Mouse (Mus musculus): ENCODE measurements around the gene Hoxa5. TPM values are rescaled to one million over a fixed set of nuclear protein-coding genes. Genes with fewer than 3 reads are reported as not detected.

Hoxa5 gene
- polyA plus RNA-seq, 1 experiment from 2014 or later: 21.4 TPM

GRCm38 (mm10) chr6:52152226-52153193, 51.9 kb downstream of the Hoxa5 start:
- H3K27me3 ChIP-seq: no peaks in the 10 kb centered on the region
- no peak for TF ChIP-seq CTCF (IDR thresholded peaks at IDR 0.05)
- no peak for DNase-seq (ENCODE audit: low read depth, low spot score)
- in situ Hi-C loops (cut with MboI; ENCODE audit: low pct_unique_long_range_greater_than_20kb): no loop called here
- no peak for ATAC-seq
- POLR2A ChIA-PET: no interaction called here
- CTCF ChIA-PET: interaction anchor here (1.6 kb wide), 1 partner anchor 33 kb away, joined by 3 read pairs; no protein-coding TSS in a partner anchor

Other genes with a start within 250 kb of the Hoxa5 start
- gene Skap2, start 192.0 kb downstream of the Hoxa5 start, polyA plus RNA-seq (2021): 83.3 TPM
- gene Hoxa1, start 46.3 kb downstream of the Hoxa5 start, polyA plus RNA-seq (2021): 3.6 TPM
- 2.8 TPM for gene Hoxa2, start 39.8 kb downstream of the Hoxa5 start, polyA plus RNA-seq (2021)
- gene 5730596B20Rik, start 27.1 kb downstream of the Hoxa5 start, polyA plus RNA-seq (2021): 1.6 TPM
- gene Hoxa4, start 12.8 kb downstream of the Hoxa5 start, polyA plus RNA-seq (2021): 2.5 TPM
- gene Hoxa6, start 4.1 kb upstream of the Hoxa5 start, polyA plus RNA-seq (2021): 13.5 TPM
- 12.3 TPM for gene Hoxa3, start 8.7 kb upstream of the Hoxa5 start, polyA plus RNA-seq (2021)
- 8.7 TPM for gene Gm28308, start 8.8 kb upstream of the Hoxa5 start, polyA plus RNA-seq (2021)
- gene Hoxa7, start 17.3 kb upstream of the Hoxa5 start, polyA plus RNA-seq (2021): 51.6 TPM
- gene Hoxa9, start 26.5 kb upstream of the Hoxa5 start, polyA plus RNA-seq (2021): 76.7 TPM
- 104 TPM for gene Hoxa10, start 36.3 kb upstream of the Hoxa5 start, polyA plus RNA-seq (2021)
- 19.3 TPM for gene Hoxa11, start 41.2 kb upstream of the Hoxa5 start, polyA plus RNA-seq (2021)
- gene Hoxa13, start 56.3 kb upstream of the Hoxa5 start, polyA plus RNA-seq (2021): 12.4 TPM
- not detected for gene Evx1, start 108.9 kb upstream of the Hoxa5 start, polyA plus RNA-seq (2021)

Measured in Patski (cell line).